Mouse (Mus musculus): ENCODE data around the gene 1700031F05Rik.
"Not testable (repeated sequence)": the region's sequence is repeated elsewhere in the genome, so short reads cannot be mapped to it uniquely, and the experiment has no call there.

DNA sequence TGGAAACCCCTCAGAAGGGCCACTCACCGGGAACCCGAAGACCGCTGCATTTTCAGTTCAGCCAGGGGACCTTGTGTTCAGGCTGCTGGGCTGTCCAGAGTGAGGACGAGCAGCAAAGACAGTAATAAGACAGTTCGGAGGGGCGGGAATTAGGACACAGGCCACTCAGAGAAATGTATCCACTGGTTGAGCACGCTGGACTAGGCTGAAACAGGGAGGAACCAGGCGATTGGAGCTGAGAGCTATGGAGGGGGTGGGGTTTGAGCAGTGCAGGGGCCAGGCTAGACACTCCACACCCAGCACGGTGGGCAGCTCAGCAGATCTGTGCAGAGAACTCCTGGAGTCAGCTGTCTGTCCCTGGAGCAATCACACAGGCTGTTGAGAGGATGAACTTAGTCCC lies 40.8 kb upstream of the 1700031F05Rik start, which contains the start of the genes Dmrtc1a and 1700011M02Rik:
- not testable (repeated sequence) for TF ChIP-seq CTCF (conservative IDR thresholded peaks at IDR 0.05; ENCODE audit: low read length); NANOG (IDR thresholded peaks at IDR 0.05; ENCODE audit: borderline replicate concordance, low read length)

Measured in E14TG2a.4 (cell line).